Comparison of ENCODE assay signal across 18 mouse cellular contexts in the genomic region with DNA sequence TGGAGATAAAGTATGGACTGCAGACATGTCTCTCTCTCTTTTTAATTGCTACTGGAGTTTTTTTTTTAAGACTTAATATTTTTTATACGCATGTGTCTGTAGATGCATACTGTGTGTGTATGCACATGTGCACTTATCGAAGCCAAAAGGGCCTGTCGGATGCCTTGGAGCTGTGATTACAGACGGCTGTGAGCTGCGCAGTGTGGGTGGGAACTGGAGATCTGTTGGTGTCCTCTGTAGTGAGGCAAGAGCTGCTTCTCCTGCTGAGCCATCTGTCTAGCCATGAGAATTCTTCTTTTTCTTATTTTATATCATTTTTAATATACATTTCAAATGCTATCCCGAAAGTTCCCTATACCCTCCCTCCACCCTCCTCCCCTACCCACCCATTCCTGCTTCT. TPM values are rescaled to one million over a fixed set of nuclear protein-coding genes. Genes with fewer than 3 reads are reported as not detected.
DNase-seq lines count a peak whose midpoint lies in the region; ATAC-seq and TF ChIP-seq lines count a peak whose summit lies in the region.
"Had no signal": no experiment of that assay in that cellular context is flagged by ENCODE, and none has a peak within 500 bp of the region (broad histone marks: within the 10 kb centered on the region; RNA-seq: fewer than 3 reads in every experiment).

No protein-coding gene starts in this region.

- WGBS in forebrain, embryonic 16.5 days = 69% methylated on average over 6 of the region's 6 CpGs
- WGBS in forebrain, embryonic 15.5 days = 73% methylated on average over 6 of the region's 6 CpGs
- 80% methylated on average over 6 of the region's 6 CpGs for WGBS in hindbrain, postnatal 0 days
- 82% methylated on average over 6 of the region's 6 CpGs for WGBS in intestine, embryonic 16.5 days

- no peaks in the 10 kb centered on the region for H3K9me3 ChIP-seq in forebrain, embryonic 16.5 days (ENCODE audit: control insufficient read depth, low read length)
- H3K9me3 ChIP-seq in forebrain, embryonic 15.5 days = no peaks in the 10 kb centered on the region
- no peaks in the 10 kb centered on the region for H3K9me3 ChIP-seq in hindbrain, postnatal 0 days (ENCODE audit: low read length)
- H3K9me3 ChIP-seq in intestine, embryonic 16.5 days (ENCODE audit: control insufficient read depth, low read length) = no peaks in the 10 kb centered on the region
- H3K9me3 ChIP-seq: limb, embryonic 10.5 days; liver, embryonic 15.5 days; megakaryocyte, embryonic 14.5 days had no signal

- H3K4me3 ChIP-seq in forebrain, embryonic 16.5 days (replicated peaks; ENCODE audit: low read length) = no peak overlapping the region
- no peak overlapping the region for H3K4me3 ChIP-seq in forebrain, embryonic 15.5 days
- no peak overlapping the region for H3K4me3 ChIP-seq in hindbrain, postnatal 0 days (ENCODE audit: low read length)
- no peak overlapping the region for H3K4me3 ChIP-seq in intestine, embryonic 16.5 days (ENCODE audit: low read length)
- H3K4me3 ChIP-seq: gastrocnemius, adult 2 months; limb, embryonic 10.5 days; liver, embryonic 15.5 days; megakaryocyte, embryonic 14.5 days had no signal

- H3K27me3 ChIP-seq in forebrain, embryonic 16.5 days (replicated peaks; ENCODE audit: control insufficient read depth, insufficient read depth, low read length) = no peaks in the 10 kb centered on the region
- H3K27me3 ChIP-seq in forebrain, embryonic 15.5 days = no peaks in the 10 kb centered on the region
- no peaks in the 10 kb centered on the region for H3K27me3 ChIP-seq in hindbrain, postnatal 0 days (ENCODE audit: insufficient read depth, low read length)
- H3K27me3 ChIP-seq in intestine, embryonic 16.5 days (replicated peaks; ENCODE audit: control insufficient read depth, insufficient read depth, low read length) = no peaks in the 10 kb centered on the region
- H3K27me3 ChIP-seq: liver, embryonic 15.5 days; megakaryocyte, embryonic 14.5 days; Patski had no signal

- H3K36me3 ChIP-seq in forebrain, embryonic 16.5 days (ENCODE audit: control insufficient read depth, insufficient read depth) = no peaks in the 10 kb centered on the region
- no peaks in the 10 kb centered on the region for H3K36me3 ChIP-seq in forebrain, embryonic 15.5 days
- H3K36me3 ChIP-seq in hindbrain, postnatal 0 days (ENCODE audit: insufficient read depth, low read length) = no peaks in the 10 kb centered on the region
- H3K36me3 ChIP-seq in intestine, embryonic 16.5 days (ENCODE audit: control insufficient read depth, insufficient read depth, low read length) = no peaks in the 10 kb centered on the region
- H3K36me3 ChIP-seq: limb, embryonic 10.5 days; liver, embryonic 15.5 days had no signal

- H3K27ac ChIP-seq in forebrain, embryonic 16.5 days (ENCODE audit: low read length) = no peak overlapping the region
- H3K27ac ChIP-seq in forebrain, embryonic 15.5 days (replicated peaks) = no peak overlapping the region
- H3K27ac ChIP-seq in hindbrain, postnatal 0 days = no peak overlapping the region
- no peak overlapping the region for H3K27ac ChIP-seq in intestine, embryonic 16.5 days (ENCODE audit: low read length)
- H3K27ac ChIP-seq: gastrocnemius, adult 2 months; kidney, postnatal 0 days; limb, embryonic 10.5 days; liver, embryonic 15.5 days; stomach, postnatal 0 days had no signal

- TF ChIP-seq CTCF in brain, embryonic 14.5 days (IDR thresholded peaks at IDR 0.05; ENCODE audit: borderline replicate concordance, extremely low read depth, insufficient read depth, insufficient read length) = no peak
- TF ChIP-seq CTCF in hindbrain, postnatal 0 days (IDR thresholded peaks at IDR 0.05; ENCODE audit: low read depth) = no peak

- intact Hi-C loops in left cerebral cortex, postnatal 36 days (cut with DNase I) = no loop called here

- no peak overlapping the region for H3K4me2 ChIP-seq in forebrain, embryonic 16.5 days (ENCODE audit: low read length)
- no peak overlapping the region for H3K4me2 ChIP-seq in forebrain, embryonic 15.5 days (replicated peaks)
- H3K4me2 ChIP-seq in hindbrain, postnatal 0 days (ENCODE audit: low read depth, low read length) = no peak overlapping the region
- no peak overlapping the region for H3K4me2 ChIP-seq in intestine, embryonic 16.5 days (ENCODE audit: low read depth, low read length)
- H3K4me2 ChIP-seq: liver, embryonic 15.5 days had no signal

- ATAC-seq in forebrain, embryonic 16.5 days = peak; percentile 75; the same call in 1 of the 2 replicates
- no peak; the same call in 1 of the 2 replicates for ATAC-seq in forebrain, embryonic 15.5 days (replicated peaks)
- ATAC-seq in hindbrain, postnatal 0 days = no peak
- no peak for ATAC-seq in intestine, embryonic 16.5 days
- ATAC-seq: Patski had no signal

- H3K9ac ChIP-seq in forebrain, embryonic 16.5 days (replicated peaks; ENCODE audit: low read depth, low read length) = no peak overlapping the region
- no peak overlapping the region for H3K9ac ChIP-seq in forebrain, embryonic 15.5 days (replicated peaks)
- H3K9ac ChIP-seq in hindbrain, postnatal 0 days (replicated peaks; ENCODE audit: low read length) = no peak overlapping the region
- H3K9ac ChIP-seq in intestine, embryonic 16.5 days (ENCODE audit: low read depth, low read length) = no peak overlapping the region
- H3K9ac ChIP-seq: liver, embryonic 15.5 days had no signal

- DNase-seq in brain, embryonic 14.5 days (ENCODE audit: low read depth) = peak; percentile 30
- peak; percentile 59 for DNase-seq in layer of hippocampus, adult 9-10 months (ENCODE audit: low spot score)
- peak; percentile 45 to 60 for DNase-seq in left cerebral cortex, postnatal 36 days (ENCODE audit: low spot score in 2 of 2)
- DNase-seq in T-cell, adult 2 months (ENCODE audit: low spot score) = no peak
- no peak for DNase-seq in hindbrain, postnatal 0 days (ENCODE audit: low spot score)
- DNase-seq: cerebellum, adult 9-10 months; embryo, embryonic 11 days; gastrocnemius, adult 2 months; heart, postnatal 14 days had no signal

- no peaks in the 10 kb centered on the region for H3K4me1 ChIP-seq in forebrain, embryonic 16.5 days (replicated peaks; ENCODE audit: control insufficient read depth, insufficient read depth, low read length)
- peaks cover 3% of the 10 kb centered on the region; the same call in 1 of the 2 replicates for H3K4me1 ChIP-seq in forebrain, embryonic 15.5 days
- no peaks in the 10 kb centered on the region for H3K4me1 ChIP-seq in hindbrain, postnatal 0 days (ENCODE audit: insufficient read depth, low read length)
- H3K4me1 ChIP-seq in intestine, embryonic 16.5 days (ENCODE audit: control insufficient read depth, insufficient read depth, low read length) = no peaks in the 10 kb centered on the region

- no peak for TF ChIP-seq POLR2A in brain, embryonic 14.5 days (IDR thresholded peaks at IDR 0.05; ENCODE audit: borderline replicate concordance, extremely low read depth, insufficient read depth, insufficient read length, poor library complexity, severe bottlenecking)

RNA-seq across cellular contexts. Expression of gene St7, which starts 37.4 kb away (rescaled TPM):
- polyA plus RNA-seq in forebrain, embryonic 16.5 days (2015; fragmentation: Nextera tagmentation; extraction: Ambion mirVana) = 68.0 and 70.6 TPM in 2 replicates
- polyA plus RNA-seq in forebrain, embryonic 15.5 days (2015; fragmentation: Nextera tagmentation; extraction: Ambion mirVana) = 61.3 and 68.2 TPM in 2 replicates
- 62.0 and 71.4 TPM in 2 replicates for polyA plus RNA-seq in brain, embryonic 14.5 days (2012; rRNA removed)
- 10 to 100 TPM; 28.7 to 44.5 TPM for total RNA-seq in left cerebral cortex, postnatal 36 days (2021)
- 67.4 and 71.7 TPM in 2 replicates for total RNA-seq in hindbrain, postnatal 0 days (2014; rRNA removed)
- polyA plus RNA-seq in hindbrain, postnatal 0 days (2015; fragmentation: Nextera tagmentation; extraction: Ambion mirVana) = 35.8 and 36.8 TPM in 2 replicates
- polyA plus RNA-seq in intestine, embryonic 16.5 days (2015; fragmentation: Nextera tagmentation; extraction: Ambion mirVana) = 20.5 and 21.8 TPM in 2 replicates

Comparison
In these comparisons a context has a peak if more than half of its experiments do, and no peak if none do; other contexts are left out.
1. DNase-seq: peak in brain, embryonic 14.5 days (single experiment), layer of hippocampus, adult 9-10 months (single experiment) and left cerebral cortex, postnatal 36 days (2 of 2); none in T-cell, adult 2 months (single experiment) and hindbrain, postnatal 0 days (single experiment).